Mouse (Mus musculus) embryonic facial prominence, embryonic 14.5 days (tissue): ENCODE results near the gene Ccdc163. TPM values are rescaled to one million over a fixed set of nuclear protein-coding genes. Genes with fewer than 3 reads are reported as not detected.
A peak's percentile ranks its signal among the peaks of the same experiment; 100 is the strongest.

Source experiments
- ATAC-seq: fragments of 200-750 bp; cut with Nextera tagmentation; 2 replicates; pipeline ENCODE4 v1.8.0; 2017; ENCODE audit warnings: low read depth, moderate number of reproducible peaks, moderate TSS enrichment
- DNase-seq: peaks from one replicate; pipeline ENCODE4 v3.0.0-alpha.2; 2015; ENCODE audit warnings: low spot score
- H3K27ac ChIP-seq: fragments of 300-500 bp; sonication (generic); replicated peaks from 2 replicates; pipeline ENCODE4 v1.5.1; 2014; ENCODE audit warnings: low read depth, mild to moderate bottlenecking, low read length, moderate library complexity
- H3K27me3 ChIP-seq: fragments of 300-500 bp; sonication (generic); replicated peaks from 2 replicates; pipeline ENCODE4 v1.6.1; 2014; ENCODE audit warnings: low read length; ENCODE audit not compliant: control insufficient read depth, insufficient read depth
- H3K36me3 ChIP-seq: fragments of 300-500 bp; sonication (generic); 2 replicates; pipeline ENCODE4 v1.6.1; 2014; ENCODE audit warnings: low read length, mixed read lengths; ENCODE audit not compliant: control insufficient read depth, insufficient read depth
- H3K4me1 ChIP-seq: fragments of 300-500 bp; sonication (generic); 2 replicates; pipeline ENCODE4 v1.6.1; 2014; ENCODE audit warnings: antibody characterized with exemption, low read length; ENCODE audit not compliant: control insufficient read depth, insufficient read depth
- H3K4me2 ChIP-seq: fragments of 300-500 bp; sonication (generic); 2 replicates; pipeline ENCODE4 v1.6.1; 2014; ENCODE audit warnings: low read depth, mild to moderate bottlenecking, low read length, moderate library complexity, mixed read lengths
- H3K4me3 ChIP-seq: fragments of 300-500 bp; sonication (generic); 2 replicates; pipeline ENCODE4 v1.5.1; 2014; ENCODE audit warnings: low read depth, mild to moderate bottlenecking, low read length
- H3K9ac ChIP-seq: fragments of 300-500 bp; sonication (generic); 2 replicates; pipeline ENCODE4 v1.6.1; 2014; ENCODE audit warnings: low read depth, mild to moderate bottlenecking, low read length, moderate library complexity, mixed read lengths
- H3K9me3 ChIP-seq: fragments of 300-500 bp; sonication (generic); 2 replicates; pipeline ENCODE4 v1.6.1; 2016; ENCODE audit warnings: low read length; ENCODE audit not compliant: control insufficient read depth
- WGBS: fragments of 180-500 bp; shearing (Covaris S2); extraction: QIAGEN DNeasy Blood & Tissue Kit; methylation state at CpG from one replicate; pipeline ENCODE4 v1.1.7; 2014; 5-methylcytosine and 5-hydroxymethylcytosine counted together
- polyA plus RNA-seq: library from polyadenylated mRNA; unstranded; fragments of >200 nt; fragmentation: Nextera tagmentation; extraction: Ambion mirVana; gene quantifications from 2 replicates; pipeline ENCODE4 v1.2.1, GENCODE M21; 2014

Gene Ccdc163
- polyA plus RNA-seq, 1 experiment from 2014 or later = 24.8 TPM

DNA sequence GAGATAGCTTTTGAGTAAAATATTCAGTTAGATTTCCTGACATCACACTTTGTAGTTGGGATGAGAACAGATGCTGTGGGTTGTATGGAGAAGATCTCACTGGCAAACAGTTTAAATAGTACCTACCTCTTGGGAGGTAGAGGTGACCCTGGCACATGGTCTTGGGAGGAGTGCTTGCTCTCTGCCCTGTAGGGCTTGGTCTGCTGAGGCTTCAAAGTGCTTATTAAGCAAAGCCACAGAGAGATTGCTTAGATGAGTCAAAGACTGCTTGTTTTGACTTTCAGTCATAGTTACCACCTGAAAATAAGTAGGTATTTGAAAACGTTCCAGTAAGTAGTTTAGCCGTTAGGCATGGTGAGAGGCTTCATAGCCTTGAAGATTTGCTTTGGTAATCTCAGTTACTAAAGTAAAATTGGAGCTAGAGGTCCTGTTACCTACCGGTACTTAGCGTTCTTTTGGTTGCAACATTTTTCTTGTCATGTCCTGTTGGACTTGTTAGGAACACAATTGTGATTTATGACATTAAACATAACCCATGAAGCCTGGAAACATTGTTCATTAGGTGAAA lies 18.9 kb upstream of the Ccdc163 start:
- peaks cover 65% of the 10 kb centered on the region for H3K36me3 ChIP-seq
- no peak overlapping the region for H3K27ac ChIP-seq
- ATAC-seq = no peak
- WGBS = 86% methylated on average over 4 of the region's 4 CpGs
- H3K4me3 ChIP-seq = no peak overlapping the region
- H3K4me2 ChIP-seq = no peak overlapping the region
- peaks cover 14% of the 10 kb centered on the region for H3K4me1 ChIP-seq
- no peaks in the 10 kb centered on the region for H3K27me3 ChIP-seq
- H3K9ac ChIP-seq = no peak overlapping the region
- DNase-seq = no peak
- H3K9me3 ChIP-seq = no peaks in the 10 kb centered on the region

DNA sequence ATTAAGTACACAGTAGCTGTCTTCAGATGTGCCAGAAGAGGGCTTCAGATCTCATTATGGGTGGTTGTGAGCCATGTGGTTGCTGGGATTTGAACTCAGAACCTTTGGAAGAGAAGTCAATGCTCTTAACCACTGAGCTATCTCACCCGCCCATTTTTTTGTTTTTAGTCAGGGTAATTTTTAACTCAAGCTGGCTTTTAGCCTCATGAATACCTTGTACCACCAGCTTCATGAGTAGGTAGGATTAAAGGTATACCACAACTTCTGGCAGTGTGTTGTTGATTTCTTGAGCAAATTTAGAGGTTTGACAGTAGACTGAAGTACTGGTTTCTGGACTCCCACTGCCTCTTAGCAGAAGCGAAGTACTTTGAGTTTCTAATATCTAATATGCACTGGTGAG lies 16.2 kb upstream of the Ccdc163 start:
- no peaks in the 10 kb centered on the region for H3K9me3 ChIP-seq
- no peaks in the 10 kb centered on the region for H3K27me3 ChIP-seq
- ATAC-seq (no peak), DNase-seq (no peak)
- H3K27ac ChIP-seq = no peak overlapping the region
- WGBS = 88% methylated on average over 2 of the region's 2 CpGs
- H3K36me3 ChIP-seq = peaks cover 93% of the 10 kb centered on the region
- no peak overlapping the region for H3K9ac ChIP-seq
- no peak overlapping the region for H3K4me2 ChIP-seq
- H3K4me3 ChIP-seq = no peak overlapping the region
- H3K4me1 ChIP-seq = peaks cover 2% of the 10 kb centered on the region; the same call in 1 of the 2 replicates

DNA sequence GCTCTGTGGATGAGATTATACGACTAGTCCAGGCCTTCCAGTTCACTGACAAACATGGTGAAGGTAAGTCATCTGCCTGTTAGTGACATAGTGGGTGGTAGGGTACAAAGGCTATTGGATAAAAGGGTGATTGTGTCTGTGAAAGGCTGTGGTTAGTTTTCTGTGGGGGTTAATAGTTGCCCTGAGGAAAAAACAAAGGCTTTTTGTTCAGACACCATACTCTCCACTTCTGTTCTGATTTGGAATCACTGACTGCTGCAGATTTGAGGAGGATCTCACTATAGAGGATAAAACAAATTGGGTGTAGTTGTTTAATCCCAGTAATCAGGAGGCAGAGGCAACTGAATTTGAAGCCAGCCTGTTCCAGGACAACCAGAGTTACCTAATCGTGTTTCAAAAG lies 14.5 kb upstream of the Ccdc163 start:
- no peak overlapping the region for H3K4me3 ChIP-seq
- H3K27ac ChIP-seq = no peak overlapping the region
- peaks cover 98% of the 10 kb centered on the region for H3K36me3 ChIP-seq
- DNase-seq (no peak), ATAC-seq (no peak)
- H3K4me2 ChIP-seq = no peak overlapping the region
- H3K27me3 ChIP-seq = no peaks in the 10 kb centered on the region
- 71% methylated on average over 2 of the region's 2 CpGs for WGBS
- H3K9me3 ChIP-seq = no peaks in the 10 kb centered on the region
- no peaks in the 10 kb centered on the region for H3K4me1 ChIP-seq
- H3K9ac ChIP-seq = no peak overlapping the region

DNA sequence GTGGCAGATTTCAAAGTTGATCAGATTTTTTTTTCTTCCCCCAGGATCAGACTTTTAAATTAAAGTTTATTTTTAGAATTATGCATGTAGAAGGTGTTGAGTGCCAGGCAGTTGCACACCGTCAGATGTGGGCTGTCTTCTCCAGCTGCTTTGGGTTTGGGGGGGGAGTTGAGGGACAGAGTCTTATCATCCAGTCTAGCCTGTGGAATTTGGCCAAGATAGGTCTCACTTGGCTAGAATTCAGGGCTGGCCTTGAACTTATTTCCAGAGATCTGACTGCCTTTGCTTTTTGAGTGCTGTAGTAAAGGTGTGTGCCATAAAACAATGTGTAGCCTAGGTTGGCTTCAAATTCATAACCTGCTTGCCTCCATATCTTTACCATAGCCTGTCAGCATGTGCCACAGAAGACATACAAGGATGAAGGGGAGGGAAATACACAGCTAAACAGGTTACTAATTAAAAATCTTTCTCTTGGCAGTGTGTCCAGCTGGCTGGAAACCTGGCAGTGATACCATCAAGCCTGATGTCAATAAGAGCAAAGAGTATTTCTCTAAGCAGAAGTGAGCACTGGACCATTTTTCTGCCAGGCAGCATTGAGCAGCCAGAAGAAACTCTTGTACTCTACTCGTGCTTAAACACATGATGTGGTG lies 9.5 kb upstream of the Ccdc163 start:
- H3K4me2 ChIP-seq = no peak overlapping the region
- H3K27me3 ChIP-seq = no peaks in the 10 kb centered on the region
- no peaks in the 10 kb centered on the region for H3K9me3 ChIP-seq
- no peaks in the 10 kb centered on the region for H3K4me1 ChIP-seq
- ATAC-seq (no peak), DNase-seq (no peak)
- H3K27ac ChIP-seq = no peak overlapping the region
- H3K36me3 ChIP-seq = peaks cover 78% of the 10 kb centered on the region
- no peak overlapping the region for H3K9ac ChIP-seq
- 84% methylated on average over 2 of the region's 2 CpGs for WGBS
- no peak overlapping the region for H3K4me3 ChIP-seq

DNA sequence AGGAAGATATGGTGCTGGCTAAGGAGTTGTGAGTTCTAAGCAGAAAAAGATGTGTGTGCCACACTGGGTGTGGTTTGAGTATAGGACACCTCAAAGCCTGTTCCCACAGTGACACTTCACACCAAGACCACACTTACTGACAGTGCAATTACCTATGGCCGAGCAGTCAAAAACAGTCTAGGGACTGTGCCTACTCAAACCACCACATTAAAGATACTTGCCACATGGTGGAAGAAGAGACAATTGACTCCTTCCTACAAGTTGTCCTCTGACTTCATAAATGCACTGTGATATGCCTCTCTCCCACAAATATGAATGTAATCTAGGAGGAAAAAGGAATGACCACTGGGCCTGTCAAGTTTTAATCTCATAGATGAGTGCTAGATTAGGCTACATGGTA lies 7.3 kb upstream of the Ccdc163 start:
- H3K36me3 ChIP-seq = peaks cover 64% of the 10 kb centered on the region

DNA sequence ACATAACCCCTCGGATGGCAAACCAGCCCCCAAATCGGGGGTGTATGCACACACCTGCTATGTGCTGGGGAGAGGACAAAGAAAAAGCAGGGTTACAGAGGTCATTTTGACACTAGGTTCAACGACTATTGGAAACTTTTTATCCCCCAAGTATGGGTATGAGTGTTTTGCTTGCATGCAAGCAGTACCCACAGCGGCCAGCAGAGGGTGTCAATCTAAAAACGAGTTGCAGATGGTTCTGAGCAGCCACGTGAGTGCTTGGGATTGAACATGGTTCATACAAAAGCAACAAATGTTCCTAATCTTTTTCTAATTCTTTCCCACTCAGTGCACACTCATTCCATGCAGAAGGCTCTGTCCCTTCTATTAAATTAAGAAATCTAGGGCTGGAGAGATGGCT lies 4.5 kb upstream of the Ccdc163 start:
- H3K4me1 ChIP-seq = peaks cover 5% of the 10 kb centered on the region; the same call in 1 of the 2 replicates
- H3K4me3 ChIP-seq = no peak overlapping the region
- peak; percentile 62 for DNase-seq
- peaks cover 36% of the 10 kb centered on the region for H3K36me3 ChIP-seq
- H3K27me3 ChIP-seq = no peaks in the 10 kb centered on the region
- H3K9ac ChIP-seq = no peak overlapping the region
- H3K4me2 ChIP-seq = no peak overlapping the region
- 41% methylated on average over 6 of the region's 6 CpGs for WGBS
- H3K9me3 ChIP-seq = no peaks in the 10 kb centered on the region
- H3K27ac ChIP-seq = no peak overlapping the region
- ATAC-seq = no peak

More for the DNA sequence above, 7.3 kb upstream of the Ccdc163 start:
- Histone ChIP-seq H3K4me2 (no peak overlapping the region), H3K27ac (no peak overlapping the region), H3K4me3 (no peak overlapping the region), H3K9ac (no peak overlapping the region), H3K27me3 (no peaks in the 10 kb centered on the region), H3K4me1 (no peaks in the 10 kb centered on the region), H3K9me3 (no peaks in the 10 kb centered on the region)
- DNase-seq (no peak), ATAC-seq (no peak)
- 76% methylated on average over 1 of the region's 1 CpGs for WGBS

DNA sequence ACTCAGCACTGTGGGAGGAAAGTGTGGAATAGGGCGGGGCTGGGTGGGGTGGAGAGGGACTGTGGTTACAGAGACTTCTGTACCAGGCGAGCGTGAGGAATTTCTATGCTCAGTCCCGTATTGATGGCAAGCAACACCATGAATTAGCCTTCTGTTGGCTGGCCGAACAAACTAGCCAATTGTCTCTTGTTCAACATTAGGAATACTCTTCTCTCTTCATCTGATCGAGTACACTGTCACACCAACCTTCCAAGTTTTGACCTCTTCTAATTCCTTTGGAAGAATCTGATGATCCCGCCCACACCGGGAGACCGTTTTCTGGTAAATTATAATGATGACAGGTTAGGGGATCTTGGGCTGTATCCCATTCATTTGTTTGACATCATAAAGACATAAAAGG lies 643 bp upstream of the Ccdc163 start:
- H3K4me2 ChIP-seq = peak overlapping the region; percentile 67
- ATAC-seq (no peak), DNase-seq (peak; percentile 19)
- H3K4me1 ChIP-seq = peaks cover 5% of the 10 kb centered on the region; the same call in 1 of the 2 replicates
- H3K4me3 ChIP-seq = peak overlapping the region; percentile 73
- no peaks in the 10 kb centered on the region for H3K27me3 ChIP-seq
- peaks cover 13% of the 10 kb centered on the region; the same call in 1 of the 2 replicates for H3K36me3 ChIP-seq
- 12% methylated on average over 9 of the region's 9 CpGs for WGBS
- H3K9me3 ChIP-seq = no peaks in the 10 kb centered on the region
- peak overlapping the region; percentile 68; the same call in 1 of the 2 replicates for H3K27ac ChIP-seq
- peak overlapping the region; percentile 75 for H3K9ac ChIP-seq

DNA sequence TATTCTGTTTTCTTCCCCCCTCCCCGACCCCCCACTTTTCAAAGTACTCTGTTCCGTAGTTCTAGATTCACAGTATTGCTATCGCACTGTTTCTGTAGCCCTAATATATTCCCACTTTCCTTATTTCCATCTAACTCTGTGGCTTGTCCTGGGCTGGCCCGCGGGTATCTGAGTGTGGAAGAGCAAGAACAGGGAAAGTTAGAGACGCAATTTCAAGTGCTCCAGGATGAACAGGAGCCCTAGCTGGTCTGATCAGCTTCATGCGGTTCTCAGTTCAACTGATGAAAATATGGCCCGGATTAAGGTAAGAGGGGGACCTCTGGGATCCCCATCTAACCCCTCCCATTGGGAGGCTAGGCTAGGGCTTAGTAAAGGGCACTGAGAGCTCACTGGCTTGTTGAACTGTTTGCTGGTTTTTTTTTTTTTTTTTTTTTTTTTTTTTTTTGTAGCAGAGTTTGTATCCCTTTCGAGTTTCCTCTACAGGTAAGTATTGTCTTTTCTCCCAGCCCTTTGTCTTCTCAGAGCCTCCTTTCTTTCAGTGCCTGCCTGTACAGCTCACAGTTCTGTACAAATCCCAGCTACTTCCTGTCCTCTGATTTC lies 582 bp downstream of the Ccdc163 start:
- Histone ChIP-seq H3K9me3 (no peaks in the 10 kb centered on the region), H3K4me1 (peaks cover 5% of the 10 kb centered on the region; the same call in 1 of the 2 replicates), H3K27me3 (no peaks in the 10 kb centered on the region), H3K9ac (peak overlapping the region; percentile 67), H3K36me3 (peaks cover 10% of the 10 kb centered on the region; the same call in 1 of the 2 replicates), H3K4me3 (peak overlapping the region; percentile 73), H3K4me2 (peak overlapping the region; percentile 94), H3K27ac (no peak overlapping the region)
- DNase-seq = no peak
- WGBS = 4% methylated on average over 9 of the region's 9 CpGs
- ATAC-seq = no peak
